Mouse (Mus musculus): ENCODE measurements around the gene BC147527. TPM values are rescaled to one million over a fixed set of nuclear protein-coding genes. Genes with fewer than 3 reads are reported as not detected.
"Not testable (repeated sequence)": the region's sequence is repeated elsewhere in the genome, so short reads cannot be mapped to it uniquely, and the experiment has no call there.

BC147527 gene
- total RNA-seq (2022) = under 1 TPM in 1 of 4 experiments, not detected in 3; 0.52 TPM

DNA sequence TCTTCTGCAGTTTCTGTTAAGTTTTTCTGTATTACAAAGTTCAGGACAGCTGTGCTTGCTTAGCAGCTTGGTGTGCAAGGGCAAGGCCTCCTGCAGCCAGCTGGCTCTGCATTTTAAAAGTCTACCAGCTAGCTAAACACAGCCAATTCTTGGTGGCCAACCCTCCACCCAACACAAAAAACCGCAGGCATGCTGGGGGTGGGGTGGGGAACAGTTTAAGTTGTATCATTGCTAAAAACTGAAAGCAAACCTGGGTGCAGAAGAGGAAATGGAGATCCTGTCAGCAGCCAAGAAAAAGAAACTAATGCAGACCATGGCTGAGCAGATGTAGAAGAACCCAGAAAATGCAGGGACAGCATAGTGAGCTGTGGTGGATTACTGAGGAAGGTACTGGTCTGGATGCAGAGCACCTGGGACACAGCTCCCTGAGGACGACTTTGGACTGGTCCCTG is at the start of gene BC147527:
Gene BC147527, plus strand, starts transcription at position 402 of the 452 bp plus-strand sequence.
- DNase-seq (ENCODE audit: low spot score in 2 of 2) = no peak

DNA sequence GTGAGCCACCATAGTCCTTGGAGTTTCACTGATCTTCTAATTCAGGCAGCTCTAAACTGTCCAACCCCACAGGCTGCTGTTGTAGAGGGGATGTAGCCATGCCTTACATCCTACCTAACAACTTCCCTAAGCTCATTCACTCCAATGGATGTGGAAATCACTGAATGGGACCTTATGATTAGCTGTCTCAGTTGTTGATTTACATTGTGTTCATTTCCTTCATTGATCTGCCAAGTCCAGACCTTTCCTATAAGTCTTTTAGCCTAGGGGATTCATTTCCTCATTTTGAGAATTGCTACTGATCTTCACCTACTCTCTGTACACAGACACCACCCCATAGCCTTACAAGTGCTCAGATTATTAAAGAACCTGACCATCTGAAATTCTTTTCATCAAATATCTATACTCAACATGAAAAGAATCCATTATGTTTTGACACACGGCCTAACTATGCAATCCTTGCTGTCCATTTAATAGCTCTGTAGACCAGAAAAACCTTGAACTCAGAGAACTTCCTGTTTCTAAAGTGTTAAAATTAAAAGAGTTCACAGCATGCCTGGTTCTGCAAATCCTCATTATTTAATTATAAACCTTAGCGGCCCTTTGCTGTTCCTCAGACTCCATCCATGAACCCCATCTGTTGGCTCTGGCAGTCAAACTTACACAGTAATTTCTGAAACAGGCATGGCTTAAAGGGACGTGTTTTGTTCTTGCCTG is 48.8 kb upstream of the BC147527 start:
- DNase-seq (ENCODE audit: low spot score in 2 of 2) = not testable (repeated sequence)

DNA sequence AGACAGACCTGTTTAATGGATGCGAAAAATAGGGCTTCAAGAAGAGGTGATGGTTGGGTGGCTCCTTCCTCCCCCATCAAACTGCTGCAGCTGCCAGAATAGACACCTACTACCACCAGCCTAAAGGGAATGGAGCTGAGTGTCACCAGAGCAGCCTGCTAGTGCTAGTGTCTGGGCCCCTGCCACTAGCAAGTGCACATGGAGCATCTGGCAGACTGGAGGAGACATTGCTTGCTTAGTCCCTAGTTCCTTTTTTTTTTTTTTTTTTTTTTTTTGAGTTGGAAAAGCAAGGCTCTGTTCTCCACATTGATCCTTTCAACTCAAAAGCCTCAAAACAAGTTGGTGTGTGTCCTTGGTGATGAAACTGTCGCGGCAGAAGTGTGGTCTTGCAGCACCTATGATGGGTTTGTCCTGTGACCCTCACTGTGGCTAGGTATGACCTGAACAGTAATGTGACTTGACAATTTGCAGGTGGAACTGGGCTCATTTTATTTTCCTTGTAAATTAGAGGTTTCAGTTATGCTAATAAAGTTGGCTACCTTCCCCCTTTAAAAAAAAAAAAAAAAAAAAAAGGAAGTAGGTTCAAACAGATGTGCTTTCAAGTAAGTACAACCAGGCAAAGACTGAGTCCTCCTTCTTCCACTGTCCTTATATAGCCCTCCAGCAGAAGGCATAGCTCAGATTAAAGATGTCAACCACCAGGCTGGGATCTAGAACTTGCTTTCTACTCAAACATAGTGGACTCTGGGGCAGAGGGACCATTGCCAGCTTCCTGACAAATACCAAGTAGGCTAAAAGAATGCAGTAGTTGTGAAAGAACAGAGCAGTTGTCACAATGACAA is 41.2 kb upstream of the BC147527 start:
- not testable (repeated sequence) for DNase-seq (ENCODE audit: low spot score in 2 of 2)

DNA sequence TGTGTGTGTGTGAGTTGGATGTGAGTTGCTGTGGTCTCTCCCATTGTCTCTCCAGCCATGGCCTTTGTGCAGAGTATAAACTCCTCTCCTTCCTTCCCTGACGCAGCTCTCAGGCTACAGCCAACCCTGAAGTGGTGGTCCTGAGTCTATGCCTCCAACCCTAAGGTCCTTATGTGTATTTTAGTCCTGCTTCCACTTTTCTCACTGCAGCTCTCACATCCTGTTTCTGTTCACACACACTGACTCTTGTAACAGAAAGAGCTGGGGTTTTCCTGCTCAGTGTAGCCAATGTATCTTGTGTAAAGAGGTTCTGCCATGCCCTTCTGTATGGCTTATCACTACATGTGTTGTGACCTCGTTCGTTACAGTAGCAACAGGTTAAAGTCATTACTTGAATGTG is 40.5 kb upstream of the BC147527 start:
- not testable (repeated sequence) for DNase-seq (ENCODE audit: low spot score in 2 of 2)

DNA sequence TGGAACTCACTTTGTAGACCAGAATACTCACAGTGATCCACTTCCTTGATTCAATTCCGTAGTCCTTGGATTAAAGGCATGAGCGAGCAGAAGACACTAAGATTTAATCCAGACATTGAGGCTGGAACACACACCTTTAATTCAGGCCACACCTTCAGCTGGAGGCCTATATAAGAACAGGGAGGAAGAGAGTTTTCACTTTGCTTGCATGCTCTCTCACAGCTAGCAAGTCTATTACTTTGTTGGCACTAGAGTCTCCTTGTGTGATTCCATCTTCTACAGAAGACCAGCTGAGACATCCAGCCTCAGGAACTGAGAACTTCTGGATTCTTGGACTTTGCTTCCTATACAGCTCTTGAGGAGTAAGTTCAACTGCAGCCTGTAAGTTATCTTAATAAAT is 37.3 kb upstream of the BC147527 start, which contains the start of gene AF067061:
Gene AF067061, plus strand, starts transcription at position 245 of the 400 bp plus-strand sequence.
- not testable (repeated sequence) for DNase-seq (ENCODE audit: low spot score in 2 of 2)

DNA sequence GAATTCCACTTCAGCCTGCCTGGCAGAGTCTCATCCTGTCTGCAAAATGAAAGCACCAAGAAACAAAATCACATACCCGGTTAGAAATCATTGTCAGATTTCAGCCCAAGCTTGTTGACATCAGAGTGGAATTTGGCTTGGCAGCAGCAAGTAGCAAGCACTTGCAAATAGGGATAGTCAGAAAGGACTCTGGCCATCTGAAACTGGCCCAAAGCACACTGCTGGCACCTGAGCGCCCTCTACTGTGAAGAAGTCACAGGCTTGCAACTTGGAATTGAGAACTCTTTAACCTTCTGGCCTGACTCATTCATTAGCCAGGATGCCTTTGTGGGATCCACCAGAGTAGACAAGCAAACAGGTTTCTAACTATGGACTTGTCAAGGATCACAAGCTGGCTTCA is 22.4 kb upstream of the BC147527 start:
- DNase-seq (ENCODE audit: low spot score in 2 of 2) = not testable (repeated sequence)

DNA sequence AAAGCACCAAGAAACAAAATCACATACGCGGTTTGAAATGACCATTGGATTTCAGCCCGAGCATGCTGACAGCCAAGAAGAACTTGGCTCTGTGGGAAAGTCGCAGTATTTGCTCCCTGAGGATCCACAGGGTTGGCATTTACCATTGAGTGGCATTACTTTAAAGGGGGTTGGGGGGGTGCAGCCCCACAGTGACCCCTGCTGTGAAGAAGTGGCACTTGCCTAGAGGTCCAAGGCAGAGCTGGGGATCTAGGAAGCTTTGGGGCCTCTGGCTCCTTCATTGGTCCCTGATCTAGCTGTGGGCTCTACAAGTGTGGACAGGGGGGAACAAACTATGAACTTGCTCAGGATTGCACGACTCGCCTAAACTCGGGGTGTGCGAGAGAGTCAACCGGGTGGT is 21.4 kb upstream of the BC147527 start:
- no peak for DNase-seq (ENCODE audit: low spot score in 2 of 2)

DNA sequence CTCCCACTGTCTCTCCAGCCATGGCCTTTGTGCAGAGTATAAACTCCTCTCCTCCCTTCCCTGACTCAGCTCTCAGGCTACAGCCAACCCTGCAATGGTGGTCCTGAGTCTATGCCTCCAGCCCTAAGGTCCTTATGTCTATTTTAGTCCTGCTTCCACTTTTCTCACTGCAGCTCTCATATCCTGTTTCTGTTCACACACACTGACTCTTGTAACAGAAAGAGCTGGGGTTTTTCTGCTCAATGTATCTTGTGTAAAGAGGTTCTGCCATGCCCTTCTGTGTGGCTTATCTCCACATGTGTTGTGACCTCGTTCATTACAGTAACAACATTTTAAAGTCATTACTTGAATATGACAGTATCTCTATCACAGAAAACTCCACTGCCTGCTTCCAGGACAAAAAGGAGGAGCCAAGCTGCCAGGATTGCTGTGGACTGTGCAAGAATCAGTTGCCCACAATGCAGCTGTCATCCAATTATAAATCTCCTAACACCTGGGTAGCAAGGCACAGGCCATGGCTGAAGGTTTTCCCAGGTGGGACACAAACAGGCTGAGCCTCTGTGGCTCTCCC is 783 bp upstream of the BC147527 start:
- no peak for DNase-seq (ENCODE audit: low spot score in 2 of 2)

DNA sequence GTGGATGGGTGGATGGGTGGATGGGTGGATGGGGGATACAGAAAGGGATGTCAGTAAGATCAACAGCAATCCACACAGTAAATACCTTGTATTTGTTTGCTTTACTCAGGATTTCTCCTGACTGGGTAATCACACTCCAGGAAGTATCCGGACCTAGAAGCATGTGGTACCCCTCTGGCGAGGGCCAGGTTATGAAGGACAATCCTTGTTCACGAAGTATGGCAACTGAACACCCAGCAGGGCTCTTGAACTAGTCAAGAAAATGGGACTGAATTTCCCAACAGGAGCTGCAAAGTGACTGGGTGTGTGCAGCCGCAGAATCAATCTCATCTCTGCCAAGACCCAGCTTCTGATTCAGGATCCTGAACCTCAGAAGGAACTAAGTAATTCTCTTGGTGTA is 661 bp downstream of the BC147527 start:
- no peak for DNase-seq (ENCODE audit: low spot score in 2 of 2)

DNA sequence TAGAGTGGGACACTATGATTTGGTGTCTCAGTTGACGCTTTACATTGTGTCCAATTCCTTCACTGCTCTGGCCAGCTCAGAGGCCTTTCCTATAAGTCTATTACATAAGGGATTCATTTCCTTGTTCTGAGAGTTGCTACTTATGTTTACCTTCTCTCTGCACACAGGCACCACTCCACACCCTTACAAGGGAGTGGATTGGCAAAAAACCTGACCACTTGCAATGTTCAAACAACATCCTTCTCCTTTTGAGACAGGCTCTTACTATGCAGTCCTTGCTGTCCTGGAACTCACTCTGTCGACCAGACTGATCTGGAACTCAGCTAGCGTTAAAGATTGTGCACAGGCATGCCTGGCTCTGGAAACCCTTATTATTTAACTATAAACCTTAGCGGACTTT is 10.6 kb downstream of the BC147527 start:
- no peak for DNase-seq (ENCODE audit: low spot score in 2 of 2)

DNA sequence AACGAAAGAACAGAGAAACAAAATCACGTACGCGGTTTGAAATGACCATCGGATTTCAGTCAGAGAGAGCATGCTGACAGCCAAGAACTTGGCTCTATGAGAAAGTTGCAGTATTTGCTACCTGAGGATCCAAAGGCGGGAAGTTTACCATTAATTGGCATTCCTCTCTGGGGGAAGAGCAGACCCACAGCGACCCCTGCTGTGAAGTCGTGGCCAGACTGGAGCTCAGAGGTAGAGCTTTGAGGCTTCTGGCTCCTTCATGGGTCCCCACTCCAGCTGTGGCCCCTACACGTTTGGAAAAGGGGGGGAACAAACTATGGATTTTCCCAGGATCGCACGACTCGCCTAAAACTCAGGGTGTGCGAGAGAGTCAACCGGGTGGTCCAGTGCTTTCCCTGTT is 13.4 kb downstream of the BC147527 start:
- DNase-seq (ENCODE audit: low spot score in 2 of 2) = no peak

DNA sequence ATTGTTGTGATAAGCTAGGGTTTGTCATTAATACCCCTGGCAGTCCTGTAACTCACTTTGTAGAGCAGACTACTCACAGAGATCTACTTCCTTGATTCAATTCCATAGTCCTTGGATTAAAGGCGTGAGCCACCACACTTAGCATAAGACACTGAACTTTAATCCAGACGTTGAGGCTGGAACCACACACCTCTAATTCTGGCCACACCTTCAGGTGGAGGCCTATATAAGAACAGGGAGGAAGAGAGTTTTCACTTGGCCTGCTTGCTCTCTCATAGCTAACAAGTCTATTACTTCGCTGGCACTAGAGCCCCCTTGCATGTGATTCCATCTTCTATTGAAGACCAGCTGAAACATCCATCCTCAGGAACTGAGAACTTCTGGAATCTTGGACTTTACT is 16.4 kb downstream of the BC147527 start, which contains the start of gene Tcstv3:
Gene Tcstv3, plus strand, starts transcription at position 301 of the 400 bp plus-strand sequence.
- not testable (repeated sequence) for DNase-seq (ENCODE audit: low spot score in 2 of 2)

DNA sequence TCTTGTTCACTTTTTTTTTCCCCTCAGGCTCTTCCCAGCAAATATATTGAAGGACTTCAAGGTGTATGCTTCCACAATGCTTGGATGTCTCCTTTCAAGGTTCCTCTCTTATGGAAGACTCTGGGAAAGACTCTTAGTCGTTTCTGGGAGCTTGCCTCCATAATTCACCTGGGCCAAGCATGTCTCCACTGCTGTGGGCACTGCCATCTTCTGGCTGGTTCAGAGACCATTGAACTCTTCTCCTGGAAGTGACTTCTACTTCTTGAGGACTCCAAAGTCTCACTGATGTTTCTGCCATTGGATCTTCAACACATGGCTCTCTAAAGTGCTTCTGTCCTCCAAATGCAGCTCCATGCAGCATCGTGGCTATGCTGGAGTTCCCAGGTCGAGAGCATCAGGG is 20.0 kb downstream of the BC147527 start:
- no peak for DNase-seq (ENCODE audit: low spot score in 2 of 2)

DNA sequence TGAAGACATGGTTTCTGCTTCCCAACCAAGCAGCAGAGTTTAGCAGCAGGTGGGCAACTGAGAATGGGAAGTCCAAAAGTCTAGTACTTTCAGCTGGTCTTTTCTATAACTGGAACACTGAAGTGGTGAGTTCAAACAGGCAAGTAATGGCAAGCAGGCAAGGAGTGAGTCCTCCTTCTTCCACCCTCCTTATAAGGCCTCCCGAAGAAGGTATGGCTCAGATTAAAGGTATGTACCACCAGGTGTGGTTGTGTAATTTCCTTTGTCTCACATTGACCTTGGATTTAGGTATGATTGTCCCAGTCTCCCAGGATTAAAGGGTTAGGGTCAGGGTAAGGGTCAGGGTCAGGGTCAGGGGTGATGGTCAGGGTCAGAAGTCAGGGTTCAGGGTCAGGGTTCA is 20.5 kb downstream of the BC147527 start:
- no peak for DNase-seq (ENCODE audit: low spot score in 2 of 2)

Other genes starting within 250 kb of the BC147527 start
- not detected for gene Gm21188, start 248.2 kb upstream of the BC147527 start, total RNA-seq (2022)
- gene Gm20767, start 160.1 kb upstream of the BC147527 start, total RNA-seq (2022) = not detected
- not detected for gene Gm21818, start 128.0 kb upstream of the BC147527 start, total RNA-seq (2022)
- not detected for gene Gm21762, start 84.4 kb upstream of the BC147527 start, total RNA-seq (2022)
- not detected for gene Gm21731, start 61.3 kb upstream of the BC147527 start, total RNA-seq (2022)
- gene AF067061, start 37.3 kb upstream of the BC147527 start, total RNA-seq (2022) = not detected
- not detected for gene Tcstv3, start 16.5 kb downstream of the BC147527 start, total RNA-seq (2022)

Measured in layer of hippocampus, adult 8-10 months (tissue).